Mouse (Mus musculus): Measurements from ENCODE around the gene Lrfn4.

- TF ChIP-seq CTCF (IDR thresholded peaks at IDR 0.05; ENCODE audit: low read depth, low read length) (no peak), POLR2A (IDR thresholded peaks at IDR 0.05; ENCODE audit: borderline replicate concordance, low read depth, low read length) (no peak)
Measured at GRCm38 (mm10) chr19:4624006-4624405, 8.5 kb upstream of the Lrfn4 start.
